Mouse (Mus musculus) urinary bladder, postnatal 14 days (tissue): ENCODE data around the gene Cgnl1.
"Not testable (repeated sequence)": the region's sequence is repeated elsewhere in the genome, so short reads cannot be mapped to it uniquely, and the experiment has no call there.

Experiments
- DNase-seq: peaks from one replicate; pipeline ENCODE4 v3.0.0; 2021; ENCODE audit warnings: low spot score

Gene Cgnl1

GRCm38 (mm10) chr9:71622593-71622992 is 148.8 kb downstream of the Cgnl1 start:
- no peak for DNase-seq

- no peak for DNase-seq
These were observed 149.4 kb downstream of the Cgnl1 start for GRCm38 (mm10) chr9:71621968-71622367.

- DNase-seq, result not testable (repeated sequence)
These were observed 151.3 kb downstream of the Cgnl1 start for GRCm38 (mm10) chr9:71620116-71620515.

GRCm38 (mm10) chr9:71617363-71617762 is 154.0 kb downstream of the Cgnl1 start:
- DNase-seq, result peak; percentile 58

GRCm38 (mm10) chr9:71616185-71616584 is 155.2 kb downstream of the Cgnl1 start:
- DNase-seq, result peak; percentile 86

GRCm38 (mm10) chr9:71614643-71615042 is 156.8 kb downstream of the Cgnl1 start:
- DNase-seq, result peak; percentile 62

- peak; percentile 22 for DNase-seq
These were observed 158.4 kb downstream of the Cgnl1 start for GRCm38 (mm10) chr9:71612981-71613380.

- no peak for DNase-seq
These were observed 159.5 kb downstream of the Cgnl1 start for GRCm38 (mm10) chr9:71611876-71612275.

GRCm38 (mm10) chr9:71609010-71609409 is 162.4 kb downstream of the Cgnl1 start:
- DNase-seq, result peak; percentile 18

GRCm38 (mm10) chr9:71606296-71607057 is 164.9 kb downstream of the Cgnl1 start:
- DNase-seq, result no peak

GRCm38 (mm10) chr9:71604914-71605635 is 166.3 kb downstream of the Cgnl1 start:
- no peak for DNase-seq

- DNase-seq, result no peak
These were observed 171.5 kb downstream of the Cgnl1 start for GRCm38 (mm10) chr9:71599861-71600260.

GRCm38 (mm10) chr9:71596888-71597287 is 174.5 kb downstream of the Cgnl1 start:
- DNase-seq, result no peak

GRCm38 (mm10) chr9:71592577-71593285 is 178.7 kb downstream of the Cgnl1 start:
- peak; percentile 22 for DNase-seq

- peak; percentile 96 for DNase-seq
These were observed 179.4 kb downstream of the Cgnl1 start, which contains the start of gene Myzap for GRCm38 (mm10) chr9:71591938-71592548. TSS of gene Myzap (minus strand) at chr9:71592360.

- DNase-seq, result no peak
These were observed 180.3 kb downstream of the Cgnl1 start for GRCm38 (mm10) chr9:71591106-71591505.

GRCm38 (mm10) chr9:71589771-71590170 is 181.6 kb downstream of the Cgnl1 start:
- no peak for DNase-seq

GRCm38 (mm10) chr9:71588930-71589592 is 182.3 kb downstream of the Cgnl1 start:
- no peak for DNase-seq

- peak; percentile 82 for DNase-seq
These were observed 185.0 kb downstream of the Cgnl1 start for GRCm38 (mm10) chr9:71586408-71586807.

GRCm38 (mm10) chr9:71582771-71583170 is 188.6 kb downstream of the Cgnl1 start:
- DNase-seq, result no peak

- no peak for DNase-seq
These were observed 192.4 kb downstream of the Cgnl1 start for GRCm38 (mm10) chr9:71578896-71579564.
